Mouse (Mus musculus) stomach, postnatal 0 days (tissue): ENCODE measurements around the gene Klhl20. TPM values are rescaled to one million over a fixed set of nuclear protein-coding genes. Genes with fewer than 3 reads are reported as not detected.

Experiments
- ATAC-seq: fragments of 200-750 bp; cut with Nextera tagmentation; 2 replicates; pipeline ENCODE4 v1.8.0; 2017; ENCODE audit not compliant: low FRiP score, low TSS enrichment
- DNase-seq: peaks from one replicate; pipeline ENCODE4 v3.0.0-alpha.2; 2016; ENCODE audit warnings: low spot score
- H3K27ac ChIP-seq: fragments of 300-500 bp; sonication (generic); replicated peaks from 2 replicates; pipeline ENCODE4 v1.5.1; 2014; ENCODE audit warnings: mild to moderate bottlenecking, control low read depth
- H3K27me3 ChIP-seq: fragments of 300-500 bp; sonication (generic); 2 replicates; pipeline ENCODE4 v1.6.1; 2014; ENCODE audit warnings: low read length; ENCODE audit not compliant: control insufficient read depth, insufficient read depth
- H3K36me3 ChIP-seq: fragments of 300-500 bp; sonication (generic); 2 replicates; pipeline ENCODE4 v1.6.1; 2014; ENCODE audit warnings: low read length, mixed read lengths; ENCODE audit not compliant: control insufficient read depth, insufficient read depth
- H3K4me1 ChIP-seq: fragments of 300-500 bp; sonication (generic); replicated peaks from 2 replicates; pipeline ENCODE4 v1.6.1; 2014; ENCODE audit warnings: antibody characterized with exemption; ENCODE audit not compliant: control insufficient read depth, insufficient read depth
- H3K4me2 ChIP-seq: fragments of 300-500 bp; sonication (generic); replicated peaks from 2 replicates; pipeline ENCODE4 v1.6.1; 2014; ENCODE audit warnings: low read depth, mild to moderate bottlenecking, control low read depth, moderate library complexity
- H3K4me3 ChIP-seq: fragments of 300-500 bp; sonication (generic); 2 replicates; pipeline ENCODE4 v1.5.1; 2014; ENCODE audit warnings: low read depth, low read length, control low read depth
- H3K9ac ChIP-seq: fragments of 300-500 bp; sonication (generic); 2 replicates; pipeline ENCODE4 v1.6.1; 2014; ENCODE audit warnings: mild to moderate bottlenecking, low read length, control low read depth, mixed read lengths
- H3K9me3 ChIP-seq: fragments of 300-500 bp; sonication (generic); 2 replicates; pipeline ENCODE4 v1.6.1; 2016; ENCODE audit warnings: low read length; ENCODE audit not compliant: control insufficient read depth
- CTCF ChIP-seq: IDR thresholded peaks from 2 replicates; pipeline ENCODE4 v1.5.1; 2016; ENCODE audit warnings: antibody characterized with exemption, low read depth, mild to moderate bottlenecking, moderate library complexity
- EP300 ChIP-seq: optimal IDR thresholded peaks from 2 replicates; pipeline ENCODE3; 2016; ENCODE audit warnings: antibody characterized with exemption
- WGBS: fragments of 180-500 bp; shearing (Covaris S2); extraction: QIAGEN DNeasy Blood & Tissue Kit; methylation state at CpG from one replicate; pipeline ENCODE4 v1.1.7; 2014; 5-methylcytosine and 5-hydroxymethylcytosine counted together
- polyA plus RNA-seq: library from polyadenylated mRNA; unstranded; fragments of >200 nt; fragmentation: Nextera tagmentation; extraction: Ambion mirVana; gene quantifications from 2 replicates; pipeline ENCODE4 v1.2.1, GENCODE M21; 2015

The Klhl20 gene
- polyA plus RNA-seq, 1 experiment from 2014 or later: 5.5 TPM

DNA sequence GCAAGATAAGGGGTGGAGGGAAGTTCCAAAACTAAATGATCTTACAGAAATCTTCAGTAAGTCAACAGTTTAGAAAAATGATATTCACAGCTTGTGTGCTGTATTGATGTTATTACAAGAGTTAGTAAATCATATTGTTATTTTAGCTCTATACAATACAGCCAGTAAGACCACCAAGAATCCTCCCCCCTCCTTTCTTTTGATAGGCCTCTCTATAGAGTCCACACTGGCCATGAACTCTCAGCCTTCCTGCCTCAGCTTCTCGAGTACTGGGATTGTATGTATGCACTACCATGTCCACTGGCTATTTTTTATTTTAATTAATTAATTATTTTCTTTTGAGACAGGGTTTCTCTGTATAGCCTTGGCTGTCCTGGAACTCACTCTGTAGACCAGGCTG, 68.0 kb downstream of the Klhl20 start:
- Histone ChIP-seq H3K9ac (no peak overlapping the region), H3K4me1 (no peaks in the 10 kb centered on the region), H3K27me3 (no peaks in the 10 kb centered on the region), H3K4me3 (no peak overlapping the region), H3K27ac (no peak overlapping the region), H3K4me2 (no peak overlapping the region), H3K36me3 (no peaks in the 10 kb centered on the region), H3K9me3 (no peaks in the 10 kb centered on the region)
- no peak for ATAC-seq
- WGBS: 83% methylated on average over 1 of the region's 1 CpGs
- TF ChIP-seq CTCF (no peak), EP300 (no peak)
- no peak for DNase-seq

DNA sequence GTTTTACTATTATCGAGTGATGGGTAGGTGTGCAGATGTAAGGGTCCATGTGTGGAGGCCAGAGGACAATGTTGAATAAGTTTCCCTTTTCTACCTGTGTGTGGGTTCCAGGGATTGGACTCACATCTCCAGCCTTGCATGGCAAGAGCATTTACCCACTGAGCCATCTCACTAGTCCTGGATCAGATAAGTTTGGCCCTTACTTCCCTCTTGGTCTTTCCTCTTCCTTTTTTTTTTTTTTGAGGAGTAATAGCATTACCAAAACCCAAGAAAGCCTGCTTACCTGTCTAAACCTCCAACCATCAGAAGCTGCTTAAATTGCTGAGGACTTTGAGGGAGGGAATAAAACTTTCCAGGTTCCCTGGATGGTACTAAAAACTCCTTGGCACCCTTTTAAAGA, 74.1 kb downstream of the Klhl20 start:
- ATAC-seq (no peak), DNase-seq (no peak)
- no peaks in the 10 kb centered on the region for H3K27me3 ChIP-seq
- H3K4me2 ChIP-seq: no peak overlapping the region
- H3K9ac ChIP-seq: no peak overlapping the region
- no peaks in the 10 kb centered on the region for H3K9me3 ChIP-seq
- no peak overlapping the region for H3K27ac ChIP-seq
- WGBS: 96% methylated on average over 1 of the region's 1 CpGs
- H3K36me3 ChIP-seq: peaks cover 2% of the 10 kb centered on the region; the same call in 1 of the 2 replicates
- H3K4me3 ChIP-seq: no peak overlapping the region
- TF ChIP-seq CTCF (no peak), EP300 (no peak)
- H3K4me1 ChIP-seq: no peaks in the 10 kb centered on the region

DNA sequence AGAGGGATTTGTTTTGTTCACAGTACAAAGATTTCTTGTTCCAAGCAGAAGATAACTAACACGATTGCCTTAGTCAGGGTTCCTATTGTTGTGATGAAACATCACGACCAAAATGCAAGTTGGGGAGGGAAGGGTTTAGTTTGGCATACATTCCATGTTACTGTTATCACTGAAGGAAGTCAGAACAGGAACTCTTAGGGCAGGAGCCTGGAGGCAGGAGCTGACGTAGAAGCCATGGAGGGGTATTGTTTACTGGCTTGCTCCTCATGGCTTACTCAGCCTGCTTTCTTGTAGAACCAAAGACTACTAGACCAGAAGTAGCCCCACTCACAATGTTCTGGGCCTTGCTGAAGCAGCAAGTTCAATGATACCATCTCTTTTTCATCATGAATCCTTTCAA, 84.3 kb downstream of the Klhl20 start:
- no peak for ATAC-seq
- DNase-seq: no peak
- 78% methylated on average over 3 of the region's 3 CpGs for WGBS
- no peaks in the 10 kb centered on the region for H3K4me1 ChIP-seq
- H3K27ac ChIP-seq: no peak overlapping the region
- H3K4me2 ChIP-seq: no peak overlapping the region
- no peaks in the 10 kb centered on the region for H3K27me3 ChIP-seq
- no peak overlapping the region for H3K9ac ChIP-seq
- H3K9me3 ChIP-seq: no peaks in the 10 kb centered on the region
- TF ChIP-seq EP300: no peak
- TF ChIP-seq CTCF: no peak
- H3K36me3 ChIP-seq: peaks cover 3% of the 10 kb centered on the region; the same call in 1 of the 2 replicates
- no peak overlapping the region for H3K4me3 ChIP-seq

DNA sequence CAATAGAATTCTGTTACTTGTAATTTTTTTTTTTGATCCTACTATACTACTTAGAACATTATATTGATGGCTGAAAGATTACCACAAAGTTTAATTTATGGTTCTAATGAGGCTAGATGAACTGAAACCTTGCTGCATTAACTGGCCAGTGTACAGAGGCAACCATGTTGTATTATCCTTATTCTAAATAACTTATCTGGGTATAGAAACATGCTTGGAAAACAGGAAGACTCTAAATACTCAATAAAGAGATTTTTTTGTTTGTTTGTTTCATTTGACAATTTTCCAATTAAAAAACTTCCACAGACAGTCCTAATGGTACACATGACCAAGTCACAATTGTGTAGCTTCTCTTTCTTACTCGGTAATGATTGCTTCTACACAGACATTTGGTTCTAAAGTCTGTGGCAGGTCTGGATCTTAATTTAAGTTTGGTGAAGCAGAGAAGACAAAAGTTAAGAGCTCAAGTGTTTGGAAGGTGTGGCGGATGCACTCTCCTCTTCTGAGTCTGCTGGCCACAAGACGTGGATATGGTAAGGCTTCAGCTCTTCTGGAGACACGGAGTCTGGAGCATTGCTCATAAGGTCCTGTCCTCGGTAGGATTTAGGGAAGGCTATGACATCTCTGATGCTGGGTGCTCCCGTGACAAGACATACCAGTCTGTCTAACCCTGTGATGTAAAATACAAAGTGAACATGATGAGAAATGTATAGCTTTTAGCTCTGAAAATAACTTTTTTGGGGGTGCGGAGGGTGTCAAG, 89.9 kb downstream of the Klhl20 start:
- DNase-seq: no peak
- no peak overlapping the region for H3K9ac ChIP-seq
- 81% methylated on average over 7 of the region's 7 CpGs for WGBS
- no peaks in the 10 kb centered on the region for H3K27me3 ChIP-seq
- H3K4me3 ChIP-seq: no peak overlapping the region
- H3K9me3 ChIP-seq: no peaks in the 10 kb centered on the region
- no peak for TF ChIP-seq CTCF
- no peak for TF ChIP-seq EP300
- no peak for ATAC-seq
- H3K36me3 ChIP-seq: peaks cover 10% of the 10 kb centered on the region
- no peak overlapping the region for H3K27ac ChIP-seq
- H3K4me1 ChIP-seq: no peaks in the 10 kb centered on the region
- no peak overlapping the region for H3K4me2 ChIP-seq

DNA sequence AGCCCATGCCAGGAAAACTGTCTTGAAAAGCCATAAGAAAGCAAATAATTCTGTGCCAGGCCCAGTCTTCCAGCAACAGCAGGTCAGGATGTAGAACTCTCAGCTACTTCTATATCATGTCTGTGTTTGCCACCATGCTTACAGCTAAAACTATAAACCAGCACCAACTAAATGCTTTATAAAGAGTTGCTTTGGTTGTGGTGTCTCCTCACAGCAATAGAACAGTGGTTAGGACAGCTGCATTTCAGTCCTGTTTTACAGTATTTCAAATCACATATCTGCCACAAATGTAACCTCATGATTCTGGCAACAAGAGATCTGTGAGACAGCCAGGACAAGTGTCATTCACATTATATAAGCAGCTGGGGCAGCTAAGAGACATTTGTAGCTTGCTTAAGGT, 90.5 kb downstream of the Klhl20 start:
- Histone ChIP-seq H3K27me3 (no peaks in the 10 kb centered on the region), H3K4me1 (no peaks in the 10 kb centered on the region; the same call in 1 of the 2 replicates), H3K9ac (no peak overlapping the region), H3K9me3 (no peaks in the 10 kb centered on the region), H3K4me2 (no peak overlapping the region), H3K27ac (no peak overlapping the region), H3K4me3 (no peak overlapping the region), H3K36me3 (peaks cover 10% of the 10 kb centered on the region; the same call in 1 of the 2 replicates)
- no peak for TF ChIP-seq EP300
- TF ChIP-seq CTCF: no peak
- no peak for ATAC-seq
- DNase-seq: no peak

DNA sequence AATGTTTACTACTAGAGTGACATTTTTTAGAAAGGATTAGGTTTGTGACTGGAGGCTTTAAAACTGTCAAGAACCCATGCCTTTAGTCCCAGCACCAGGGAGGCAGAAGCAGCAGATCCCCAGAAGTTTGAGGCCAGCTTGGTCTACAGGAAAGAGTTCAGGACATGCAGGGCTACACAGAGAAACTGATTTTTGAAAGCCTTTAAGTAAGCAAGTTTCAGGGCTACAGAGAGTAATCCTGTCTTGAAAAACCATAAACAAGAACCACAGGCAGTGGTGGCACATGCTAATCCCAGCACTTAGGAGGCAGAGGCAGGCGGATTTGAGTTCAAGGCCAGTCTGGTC, 90.9 kb downstream of the Klhl20 start:
- 36% methylated on average over 1 of the region's 1 CpGs for WGBS
- ATAC-seq (no peak), DNase-seq (no peak)
- no peak overlapping the region for H3K4me2 ChIP-seq
- peaks cover 10% of the 10 kb centered on the region; the same call in 1 of the 2 replicates for H3K36me3 ChIP-seq
- no peak overlapping the region for H3K4me3 ChIP-seq
- no peaks in the 10 kb centered on the region for H3K27me3 ChIP-seq
- TF ChIP-seq CTCF: no peak
- no peak for TF ChIP-seq EP300
- no peaks in the 10 kb centered on the region for H3K9me3 ChIP-seq
- H3K27ac ChIP-seq: no peak overlapping the region
- no peak overlapping the region for H3K9ac ChIP-seq
- H3K4me1 ChIP-seq: no peaks in the 10 kb centered on the region; the same call in 1 of the 2 replicates
